Mouse (Mus musculus) testis, adult 2 months (tissue): ENCODE measurements at regions not wholly inside any gene's neighbourhood (a gene's known extent, or its start where the extent isn't known, plus 50 kb on each side); places are given as distances from the start of the nearest gene placed in this dataset.

Source experiments
- CTCF ChIP-seq: fragments of 200-500 bp; IDR thresholded peaks from 2 replicates; pipeline ENCODE4 v1.5.1; 2012; ENCODE audit warnings: low read depth, mild to moderate bottlenecking, inconsistent platforms, low read length, moderate library complexity; ENCODE audit not compliant: control insufficient read depth, insufficient read depth, insufficient replicate concordance
- POLR2A ChIP-seq: fragments of 200-500 bp; IDR thresholded peaks from 2 replicates; pipeline ENCODE4 v1.6.1; 2012; ENCODE audit warnings: low read depth, mild to moderate bottlenecking, inconsistent platforms, low read length, moderate library complexity; ENCODE audit not compliant: control insufficient read depth

- TF ChIP-seq CTCF, result no peak
- no peak for TF ChIP-seq POLR2A
Measured at GRCm38 (mm10) chr7:115140286-115140685, 396.8 kb downstream of the Insc start.
